Mouse (Mus musculus): ENCODE measurements around the gene Mei1.

Mei1 gene

DNA sequence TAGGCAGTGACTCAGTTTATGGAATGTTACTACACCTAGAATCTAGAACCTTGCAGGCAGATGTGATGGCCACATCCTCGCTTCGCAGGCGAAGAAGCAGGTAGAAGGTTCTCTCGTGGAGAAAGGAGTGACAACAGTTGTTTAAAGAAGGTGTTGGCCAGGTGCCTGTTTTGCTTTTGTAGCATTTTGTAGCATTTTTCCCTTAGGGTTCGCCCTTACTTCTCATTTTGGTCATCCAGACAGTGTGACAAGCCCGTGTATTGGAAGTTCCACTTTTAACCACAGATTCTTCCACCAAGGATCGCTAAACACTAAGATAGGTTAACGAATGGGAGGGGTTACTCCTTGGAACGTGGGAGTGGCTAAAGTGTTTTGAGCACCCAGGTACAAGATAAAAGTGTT is 78.7 kb downstream of the Mei1 start:
- in situ Hi-C loops (cut with MboI; ENCODE audit: low sequenced_read_pairs), result no loop called here

DNA sequence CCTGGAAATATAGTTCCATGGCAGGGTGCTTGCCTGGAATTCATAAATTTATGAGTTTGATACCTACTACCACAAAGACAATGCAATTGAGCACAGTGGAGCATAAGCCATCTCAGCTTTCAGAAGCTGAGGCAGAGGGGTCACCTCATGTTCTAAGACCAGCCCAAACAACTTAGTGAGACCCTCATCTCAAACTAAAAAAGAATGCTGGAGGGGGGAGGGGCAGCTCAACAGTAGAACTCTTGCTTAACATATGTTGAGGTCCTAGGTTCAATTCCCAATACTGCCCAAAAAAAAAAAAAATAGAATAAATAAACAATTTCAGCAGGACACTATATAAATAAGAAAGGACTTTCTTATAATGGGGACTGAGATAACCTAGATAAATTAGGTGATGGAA is 80.2 kb downstream of the Mei1 start:
- in situ Hi-C loops (cut with MboI; ENCODE audit: low sequenced_read_pairs), result no loop called here

DNA sequence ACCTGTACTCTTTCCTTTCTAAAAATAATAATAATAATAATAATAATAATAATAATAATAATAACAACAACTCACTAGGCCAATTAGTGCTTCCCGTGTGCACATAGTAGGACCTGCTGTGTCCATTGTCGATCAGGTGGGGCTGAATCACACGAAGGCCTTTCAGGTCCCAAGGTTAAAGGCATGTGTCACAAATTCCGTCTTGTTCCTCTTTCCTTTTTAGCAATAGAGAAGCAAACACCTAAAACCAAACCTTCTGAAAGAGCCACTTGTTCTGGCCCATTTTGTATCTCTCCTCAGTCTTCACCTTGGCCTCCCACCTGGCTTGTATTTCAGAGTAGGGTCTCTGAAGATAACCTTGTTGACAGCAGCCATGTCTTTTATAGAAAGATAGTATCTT is 81.4 kb downstream of the Mei1 start:
- in situ Hi-C loops (cut with MboI; ENCODE audit: low sequenced_read_pairs), result no loop called here

DNA sequence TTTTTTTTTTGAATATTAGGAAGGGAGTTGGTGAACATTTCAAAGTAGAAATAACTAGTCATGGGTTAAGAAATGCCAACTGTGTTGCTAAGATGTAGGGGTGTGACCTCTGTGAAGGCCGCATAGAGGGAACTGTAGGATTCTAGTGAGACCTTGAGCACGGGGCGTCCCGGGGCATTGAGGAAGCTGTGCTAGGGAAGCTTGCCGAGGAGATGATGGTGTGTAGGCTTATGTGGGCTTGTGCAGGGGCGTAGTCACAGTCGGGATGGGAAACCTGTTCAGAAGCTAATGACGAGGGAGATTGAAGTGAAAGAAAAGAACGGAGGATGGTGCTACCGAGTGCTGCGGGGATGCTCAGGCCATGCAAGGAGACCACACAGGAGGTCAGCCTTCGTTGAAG is 82.2 kb downstream of the Mei1 start:
- in situ Hi-C loops (cut with MboI; ENCODE audit: low sequenced_read_pairs), result no loop called here

DNA sequence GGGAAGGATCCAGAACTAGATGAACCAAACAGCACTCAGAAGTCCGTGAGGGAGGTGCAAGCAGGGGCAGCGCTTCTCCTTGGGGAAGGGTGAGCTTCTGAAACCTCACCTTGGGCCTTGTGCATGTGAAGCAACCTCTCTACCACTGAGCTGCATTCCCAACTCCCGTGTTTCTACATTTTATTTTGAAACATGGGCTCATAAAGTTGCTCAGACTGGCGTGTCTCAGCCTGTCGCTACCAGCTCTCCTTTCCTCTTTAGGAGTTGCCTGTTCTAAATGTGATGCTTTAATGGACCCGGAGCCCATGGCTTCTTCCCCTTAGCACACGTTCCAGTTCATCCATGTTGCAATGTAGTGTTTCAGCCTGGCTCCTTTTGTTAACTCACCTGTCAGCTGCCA is 82.6 kb downstream of the Mei1 start:
- in situ Hi-C loops (cut with MboI; ENCODE audit: low sequenced_read_pairs), result no loop called here

GRCm38 (mm10) chr15:82156298-82156697 is 86.5 kb downstream of the Mei1 start:
- in situ Hi-C loops (cut with MboI; ENCODE audit: low sequenced_read_pairs), result no loop called here

GRCm38 (mm10) chr15:82156902-82157301 is 87.1 kb downstream of the Mei1 start:
- in situ Hi-C loops (cut with MboI; ENCODE audit: low sequenced_read_pairs), result no loop called here

DNA sequence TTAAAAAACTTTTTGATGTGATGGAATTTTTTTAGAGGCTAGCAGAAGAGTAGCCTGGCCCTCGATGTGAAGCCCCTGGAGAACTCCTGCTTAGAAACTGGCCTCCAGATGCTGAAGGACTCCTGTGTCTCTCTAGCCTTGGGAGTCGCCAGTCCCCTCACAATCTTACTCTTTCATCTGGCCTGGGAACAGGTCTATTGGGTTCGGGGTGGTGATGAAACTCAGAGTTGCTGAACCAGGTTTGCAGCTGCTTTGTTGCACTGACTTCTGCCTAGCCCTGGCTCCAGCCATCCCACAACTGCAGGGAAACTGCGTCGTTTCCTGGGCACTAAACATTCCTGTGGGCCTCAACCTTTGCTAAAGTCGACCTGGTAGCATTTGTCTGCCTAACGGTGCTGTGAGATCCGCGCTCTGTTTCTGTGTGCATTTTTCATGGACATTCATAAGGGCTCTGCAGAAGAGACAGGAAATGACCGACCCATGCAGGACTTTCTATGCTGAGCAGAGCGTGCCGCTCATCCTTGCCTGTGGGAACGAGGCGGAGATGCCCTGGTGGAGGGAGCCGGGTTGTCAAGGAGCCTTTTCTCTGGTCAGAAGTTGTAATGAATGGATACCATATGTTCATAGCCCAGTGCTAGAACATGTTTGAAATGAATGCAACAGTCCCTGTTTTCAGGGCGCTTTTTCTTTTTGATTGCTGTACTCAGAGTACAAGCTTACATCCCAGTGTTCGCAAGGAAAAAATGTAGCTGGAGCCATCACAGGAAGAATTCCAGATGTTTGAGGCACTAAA is 88.6 kb downstream of the Mei1 start:
- in situ Hi-C loops (cut with MboI; ENCODE audit: low sequenced_read_pairs), result no loop called here

DNA sequence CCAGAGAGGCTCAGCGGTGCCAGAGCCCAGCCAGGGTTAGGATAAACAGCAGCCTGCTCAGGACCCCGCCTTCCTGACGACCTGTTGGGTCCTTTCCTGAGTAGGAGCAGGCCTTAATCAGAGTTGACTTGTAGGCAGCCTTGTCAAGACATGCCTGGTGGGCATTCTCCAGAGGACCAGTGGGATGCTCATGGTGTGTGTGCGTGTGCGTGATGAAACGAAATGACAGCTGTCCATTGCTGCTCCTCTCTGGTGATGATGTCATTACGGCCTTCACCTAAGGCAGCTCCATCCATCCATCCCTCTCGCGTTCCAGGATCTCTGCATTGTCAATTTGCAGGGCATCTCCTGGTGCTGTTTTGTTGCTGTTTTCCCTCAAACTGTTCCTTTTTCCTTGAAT is 89.7 kb downstream of the Mei1 start:
- in situ Hi-C loops (cut with MboI; ENCODE audit: low sequenced_read_pairs), result no loop called here

DNA sequence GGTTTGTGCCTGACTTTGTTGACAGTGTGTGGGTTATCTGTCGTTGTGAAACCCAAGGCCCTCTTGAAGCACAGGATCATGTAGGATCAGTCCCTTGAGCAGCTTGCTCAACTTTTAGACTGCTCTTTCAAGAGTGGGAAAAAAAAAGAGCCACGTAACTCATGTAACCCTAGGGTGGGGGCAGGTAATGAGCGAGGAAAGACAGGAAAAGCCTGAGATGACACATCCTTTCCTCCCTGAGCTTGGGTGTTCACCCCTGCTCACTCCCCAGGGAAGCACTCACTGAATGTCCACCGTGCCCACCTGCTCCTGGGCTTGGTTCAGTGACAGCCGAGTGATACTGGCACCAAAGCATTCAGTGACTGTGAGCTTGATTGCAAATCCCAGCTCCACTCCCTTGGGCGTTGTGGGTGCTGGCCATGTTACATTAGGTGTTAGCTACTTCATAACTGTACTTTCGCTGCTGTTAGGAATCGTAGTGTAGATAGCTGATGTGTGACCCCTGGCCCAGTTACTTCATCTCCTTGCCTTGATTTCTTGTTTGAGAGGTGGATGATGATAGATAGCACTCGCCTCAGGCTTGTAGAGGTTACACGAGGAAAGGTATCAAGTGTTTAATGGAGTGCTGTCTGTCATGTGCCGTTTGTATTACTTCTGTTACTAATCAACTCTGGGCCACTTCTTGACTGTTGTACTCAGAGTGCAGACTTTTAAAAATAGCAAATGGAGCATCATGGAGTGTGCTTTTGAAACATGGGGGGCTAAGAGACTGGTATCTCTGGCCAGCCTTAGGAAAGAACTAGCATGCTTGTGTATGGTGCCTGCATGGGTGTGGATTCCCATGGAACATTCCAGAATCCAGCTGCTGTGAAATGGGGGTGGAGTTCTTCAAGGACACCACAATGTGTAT is 91.2 kb downstream of the Mei1 start:
- in situ Hi-C loops (cut with MboI; ENCODE audit: low sequenced_read_pairs), result no loop called here

- in situ Hi-C loops (cut with MboI; ENCODE audit: low sequenced_read_pairs), result no loop called here
Observed at GRCm38 (mm10) chr15:82161965-82162600, 92.3 kb downstream of the Mei1 start.

DNA sequence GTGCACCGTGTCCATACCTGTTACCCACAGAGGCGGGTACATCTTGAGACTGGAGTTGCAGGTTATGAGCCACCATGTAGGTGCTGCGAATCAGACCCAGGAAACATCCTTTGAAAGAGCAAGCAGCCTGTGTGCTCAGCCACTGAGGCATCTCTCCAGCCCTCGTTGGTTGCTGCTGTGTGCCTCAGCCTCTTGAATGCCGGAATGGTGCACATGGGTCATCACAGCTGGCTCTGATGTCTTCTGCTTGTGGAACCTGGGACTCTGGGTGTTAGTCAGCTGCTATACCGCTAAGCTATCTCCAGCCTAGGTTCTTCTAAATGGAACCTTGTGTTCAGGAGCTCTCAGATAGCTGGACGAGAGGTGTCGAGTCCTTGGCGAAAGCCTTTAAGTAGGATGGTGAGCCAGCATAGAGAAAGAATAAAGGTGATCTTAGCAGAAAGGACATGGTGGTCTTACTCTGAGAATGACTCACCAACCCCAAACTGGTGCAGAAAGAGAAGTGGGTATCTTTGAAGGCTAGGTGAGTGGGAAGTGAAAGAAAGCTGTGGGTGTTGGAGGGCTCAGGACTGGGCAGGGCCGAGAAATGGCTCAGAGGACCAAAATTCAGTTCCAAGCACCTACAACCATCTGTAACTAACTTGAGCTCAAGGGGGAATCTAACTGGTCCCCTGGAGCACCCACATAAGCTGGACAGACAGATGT is 93.7 kb downstream of the Mei1 start:
- in situ Hi-C loops (cut with MboI; ENCODE audit: low sequenced_read_pairs), result no loop called here

DNA sequence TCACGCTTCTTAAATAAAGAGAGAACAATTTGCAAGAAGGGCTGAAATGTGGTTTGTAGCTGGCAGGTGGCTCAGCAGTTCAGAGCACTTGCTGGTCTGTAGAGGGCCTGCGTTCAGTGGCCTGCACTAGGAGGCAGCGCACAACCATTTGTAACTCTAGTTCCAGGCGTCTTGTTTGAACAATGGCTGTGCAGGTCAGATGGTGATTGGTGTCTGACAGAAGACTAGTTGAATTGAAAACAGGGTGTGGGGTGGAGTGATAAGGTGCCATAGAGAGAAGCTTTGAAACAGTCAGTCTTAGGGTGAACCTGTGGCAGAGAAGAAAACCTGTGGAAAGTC is 94.2 kb downstream of the Mei1 start:
- in situ Hi-C loops (cut with MboI; ENCODE audit: low sequenced_read_pairs), result no loop called here

DNA sequence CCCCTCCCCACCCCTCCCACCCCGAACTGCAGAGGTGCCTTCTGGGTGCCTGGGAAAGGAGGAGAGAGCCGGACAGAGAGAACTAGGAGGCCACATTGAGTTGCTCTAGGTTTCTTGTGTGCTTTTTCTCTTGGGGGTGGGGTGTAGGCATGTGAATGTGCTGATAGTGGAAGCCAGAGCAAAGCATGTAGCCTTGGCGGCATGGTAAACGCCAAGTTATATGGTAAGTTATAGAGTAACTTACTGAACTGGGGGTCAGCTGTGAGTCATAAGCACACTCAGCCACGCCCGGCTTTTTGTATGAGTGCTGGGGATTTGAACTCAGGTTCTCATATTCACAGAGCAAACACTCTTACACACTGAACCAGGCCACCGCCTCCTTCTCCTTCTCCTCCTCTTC is 94.7 kb downstream of the Mei1 start:
- in situ Hi-C loops (cut with MboI; ENCODE audit: low sequenced_read_pairs), result no loop called here

DNA sequence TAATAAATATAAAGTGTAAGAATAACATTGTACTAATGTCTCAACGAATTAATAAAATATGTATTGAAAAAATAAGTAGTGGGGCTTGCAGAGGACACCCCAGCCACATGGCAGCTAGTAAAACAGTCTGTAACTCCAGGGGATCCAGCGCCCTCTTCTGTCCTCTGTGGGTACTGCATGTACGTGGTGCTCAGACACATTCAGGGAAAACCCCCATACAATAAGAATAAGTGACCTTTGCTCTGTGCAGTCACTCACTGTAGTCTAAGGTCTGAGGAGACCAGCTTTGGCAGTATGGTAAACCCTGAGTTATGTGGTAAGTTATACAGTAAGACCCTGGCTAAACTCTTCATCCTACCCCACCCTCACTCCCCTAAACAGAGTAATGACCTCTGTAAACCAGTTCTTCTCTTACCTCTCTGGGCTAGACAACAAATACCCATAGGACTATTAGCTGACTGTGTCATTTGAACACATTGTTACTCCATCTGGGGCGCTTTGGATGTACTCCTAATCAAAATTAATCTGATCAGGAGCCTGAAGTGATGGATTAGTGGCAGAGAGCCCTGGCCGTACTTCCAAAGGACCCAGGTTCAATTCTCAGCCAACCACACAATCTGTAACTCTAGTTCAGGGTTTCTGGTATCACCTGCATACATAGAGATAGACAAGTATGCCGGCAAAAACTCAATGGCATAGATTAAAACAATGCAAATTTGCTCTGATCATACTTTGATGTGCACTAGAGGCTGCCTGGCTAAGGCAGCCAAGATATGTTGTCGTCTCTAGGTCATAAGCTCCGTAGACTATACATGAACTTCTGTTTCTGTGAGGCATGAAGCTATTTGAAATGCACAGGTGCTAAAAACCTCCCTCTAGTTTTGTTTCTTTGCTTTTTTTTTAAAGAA is 95.8 kb downstream of the Mei1 start:
- in situ Hi-C loops (cut with MboI; ENCODE audit: low sequenced_read_pairs), result no loop called here

DNA sequence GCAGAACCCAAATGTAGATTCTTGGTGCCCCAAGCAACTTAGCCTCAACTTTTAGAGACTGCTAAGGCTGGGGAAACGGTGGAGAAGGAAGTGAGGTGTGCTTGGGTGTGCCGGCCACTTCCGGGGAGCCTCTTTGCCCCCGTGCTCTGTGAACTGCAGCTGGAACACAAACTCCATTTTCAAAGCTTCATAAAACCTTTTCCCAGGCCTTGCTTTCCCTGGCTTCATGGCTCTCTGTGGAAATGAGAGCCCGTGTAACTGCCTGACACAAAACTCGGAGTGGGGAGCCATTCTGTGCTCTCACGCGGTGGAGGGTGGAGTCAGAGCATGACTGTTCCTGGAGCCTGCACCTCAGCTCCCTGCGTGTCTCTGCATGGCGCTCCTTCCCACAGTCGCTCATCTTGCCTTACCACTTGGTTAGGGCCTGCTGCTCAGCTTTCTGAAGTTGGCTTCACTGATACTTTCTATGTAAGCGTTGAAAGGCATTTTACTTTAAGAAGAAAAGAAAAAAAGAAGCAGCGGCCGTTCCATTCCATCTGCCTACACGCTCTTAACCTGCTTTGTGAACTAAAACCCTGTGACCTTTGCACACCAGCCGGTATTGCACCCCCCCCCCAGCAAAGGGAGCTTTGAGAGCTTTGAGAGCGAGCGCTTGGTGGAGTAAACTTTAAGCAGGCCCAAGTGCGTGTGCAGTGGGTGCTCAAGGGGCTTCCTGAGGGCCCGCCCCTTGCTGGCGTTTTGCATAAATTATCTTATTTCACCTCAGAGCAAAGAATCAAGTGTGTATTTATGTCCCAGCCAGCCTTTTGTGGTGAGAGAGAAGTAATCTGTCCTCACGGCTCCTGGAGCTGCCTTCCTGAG is 96.7 kb downstream of the Mei1 start:
- in situ Hi-C loops (cut with MboI; ENCODE audit: low sequenced_read_pairs), result no loop called here

DNA sequence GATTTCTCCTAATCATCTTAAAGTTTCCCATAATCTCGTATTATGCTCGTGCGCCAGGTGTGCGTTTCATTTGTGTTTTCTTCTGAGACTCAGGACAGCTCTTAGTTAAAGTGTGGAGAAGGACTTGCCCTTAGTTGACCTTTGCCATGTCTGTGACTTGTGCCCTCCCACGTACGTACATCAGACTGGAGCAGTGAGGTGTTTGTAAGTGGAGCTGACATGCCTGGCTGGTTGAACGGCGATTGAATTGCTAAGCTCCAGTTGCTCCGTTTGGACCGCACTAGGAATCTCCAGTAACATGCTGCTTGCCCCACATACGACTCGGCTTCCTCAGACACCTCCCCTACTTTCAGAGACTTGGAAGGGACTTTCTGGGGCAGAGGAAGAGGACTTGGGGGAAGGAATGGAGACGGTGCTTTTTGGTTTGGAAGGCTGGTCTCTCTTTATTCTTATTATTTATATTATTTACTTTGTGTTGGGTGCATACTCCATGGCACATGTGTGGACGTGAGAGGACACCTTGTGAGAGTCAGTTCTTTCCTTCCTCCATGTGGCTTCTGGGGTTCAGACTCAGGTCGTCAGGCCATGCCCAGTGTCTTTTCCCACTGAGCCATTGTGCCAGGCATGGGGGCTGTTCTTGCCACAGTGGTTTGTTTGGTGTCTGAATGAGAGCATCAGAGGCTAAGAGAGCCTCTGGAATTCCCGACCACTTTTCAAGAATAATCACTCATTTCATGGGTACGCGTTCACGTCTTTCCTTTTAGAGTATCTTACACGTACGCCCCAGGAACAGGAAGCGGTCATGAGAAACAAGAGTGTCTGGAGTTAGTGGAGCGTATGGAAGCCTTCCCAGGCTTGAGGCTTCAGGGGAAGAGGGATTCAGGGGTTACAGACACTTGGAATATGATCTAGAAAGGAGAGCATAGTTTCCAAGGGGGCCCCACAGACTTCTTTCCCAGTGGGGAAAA is 97.7 kb downstream of the Mei1 start:
- in situ Hi-C loops (cut with MboI; ENCODE audit: low sequenced_read_pairs), result no loop called here

DNA sequence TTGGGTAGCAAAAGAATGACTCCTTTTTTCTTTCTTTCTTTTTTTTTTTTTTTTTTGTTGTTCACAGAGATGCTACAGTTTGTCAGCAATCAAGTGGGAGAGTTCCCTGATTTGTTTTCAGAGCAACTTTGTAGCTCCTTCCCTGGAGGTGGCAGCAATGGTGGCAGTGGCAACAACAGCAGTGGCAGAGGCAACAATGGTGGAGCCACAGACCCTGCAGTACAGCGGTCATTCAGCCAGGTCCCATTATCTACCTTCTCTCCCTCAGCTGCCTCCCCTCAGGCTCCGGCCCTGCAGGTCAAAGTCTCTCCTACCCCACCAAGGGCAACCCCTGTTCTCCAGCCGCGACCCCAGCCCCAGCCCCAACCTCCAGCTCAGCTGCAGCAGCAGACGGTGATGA is 99.9 kb downstream of the Mei1 start:
- in situ Hi-C loops (cut with MboI; ENCODE audit: low sequenced_read_pairs), result no loop called here
